Mouse (Mus musculus): ENCODE data around the gene Cenpp. TPM values are rescaled to one million over a fixed set of nuclear protein-coding genes. Genes with fewer than 3 reads are reported as not detected.
"Not testable (repeated sequence)": the region's sequence is repeated elsewhere in the genome, so short reads cannot be mapped to it uniquely, and the experiment has no call there.

The Cenpp gene
- total RNA-seq, 1 experiment from 2014 or later: 5.0 TPM

DNA sequence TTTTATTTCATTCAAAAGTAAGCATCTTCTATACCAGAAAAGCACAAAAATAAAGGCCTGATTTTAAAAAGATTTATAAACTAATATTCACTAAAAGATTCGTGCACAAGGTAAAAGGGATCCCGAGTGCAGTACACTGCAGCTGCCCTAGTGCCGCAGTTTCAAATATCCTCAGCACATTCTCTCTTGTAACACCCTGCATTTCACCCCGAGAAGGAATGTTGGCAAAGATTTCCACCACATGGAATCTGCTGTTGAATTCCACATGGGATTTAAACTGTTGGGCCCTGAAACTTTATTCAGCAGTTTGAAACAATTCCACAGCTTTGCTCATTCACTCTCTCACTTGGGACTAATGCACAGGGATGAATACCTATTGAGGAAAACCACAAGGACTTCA, 44.9 kb downstream of the Cenpp start, which contains the start of gene Ogn:
TSS of gene Ogn (plus strand) at position 333 of the 400 bp plus-strand sequence.
- peak; percentile 23 for DNase-seq

DNA sequence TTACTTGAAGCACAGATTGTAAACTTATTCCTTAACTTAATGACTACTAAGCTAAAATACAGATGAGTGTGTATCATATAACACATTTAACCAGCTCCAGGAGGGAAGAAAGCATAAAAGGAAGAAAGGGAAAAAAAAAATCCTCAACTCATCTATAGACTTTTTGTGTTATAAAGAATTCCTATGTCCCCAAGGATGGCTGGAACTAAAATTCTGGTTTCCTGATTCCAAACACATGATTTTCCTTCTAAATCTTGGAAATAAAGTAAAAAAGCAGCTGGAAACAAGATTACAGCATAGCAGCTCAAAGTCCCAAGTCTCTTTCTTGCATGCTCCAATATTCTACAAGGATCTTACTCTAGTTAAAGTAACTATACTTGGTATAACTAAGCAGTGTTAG, 49.0 kb downstream of the Cenpp start:
- DNase-seq: no peak

DNA sequence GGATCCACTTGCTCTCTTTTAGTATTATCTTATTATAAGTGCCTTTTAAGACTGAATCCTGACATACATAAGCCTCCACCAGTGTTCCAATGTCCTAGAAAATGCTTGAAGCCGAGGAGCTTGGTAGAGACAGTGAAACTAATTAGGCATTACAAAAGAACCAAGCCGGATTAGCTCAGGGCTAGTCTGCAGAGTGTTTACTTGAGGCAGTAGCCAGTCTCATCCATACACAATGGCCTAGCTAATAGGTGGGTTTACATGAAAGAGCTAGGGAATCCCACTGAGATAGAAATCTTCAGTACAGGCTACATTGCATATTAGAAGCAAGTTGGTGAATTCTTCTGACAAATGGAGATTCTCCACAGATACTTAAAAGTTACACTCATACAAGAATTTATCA, 50.0 kb downstream of the Cenpp start:
- DNase-seq: not testable (repeated sequence)

DNA sequence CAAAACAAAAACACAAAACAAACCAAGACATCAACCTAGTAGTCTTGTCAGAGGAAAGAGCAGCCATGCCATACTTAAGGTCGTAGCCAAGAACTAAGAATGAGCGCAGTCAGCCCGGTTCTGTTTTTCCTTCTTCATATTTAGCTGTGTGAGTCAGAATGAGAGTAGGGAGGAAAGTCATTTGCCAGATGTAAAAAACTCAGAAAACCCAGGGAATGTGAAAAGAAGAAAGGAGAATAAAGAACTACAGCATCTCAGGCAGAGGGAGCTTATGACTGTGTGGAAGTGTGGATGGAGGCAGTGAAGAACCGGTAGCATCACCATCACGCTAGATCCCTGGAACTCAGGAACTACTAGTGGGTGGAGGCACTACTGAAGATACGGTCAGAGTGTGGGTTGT, 66.5 kb downstream of the Cenpp start:
- no peak for DNase-seq

DNA sequence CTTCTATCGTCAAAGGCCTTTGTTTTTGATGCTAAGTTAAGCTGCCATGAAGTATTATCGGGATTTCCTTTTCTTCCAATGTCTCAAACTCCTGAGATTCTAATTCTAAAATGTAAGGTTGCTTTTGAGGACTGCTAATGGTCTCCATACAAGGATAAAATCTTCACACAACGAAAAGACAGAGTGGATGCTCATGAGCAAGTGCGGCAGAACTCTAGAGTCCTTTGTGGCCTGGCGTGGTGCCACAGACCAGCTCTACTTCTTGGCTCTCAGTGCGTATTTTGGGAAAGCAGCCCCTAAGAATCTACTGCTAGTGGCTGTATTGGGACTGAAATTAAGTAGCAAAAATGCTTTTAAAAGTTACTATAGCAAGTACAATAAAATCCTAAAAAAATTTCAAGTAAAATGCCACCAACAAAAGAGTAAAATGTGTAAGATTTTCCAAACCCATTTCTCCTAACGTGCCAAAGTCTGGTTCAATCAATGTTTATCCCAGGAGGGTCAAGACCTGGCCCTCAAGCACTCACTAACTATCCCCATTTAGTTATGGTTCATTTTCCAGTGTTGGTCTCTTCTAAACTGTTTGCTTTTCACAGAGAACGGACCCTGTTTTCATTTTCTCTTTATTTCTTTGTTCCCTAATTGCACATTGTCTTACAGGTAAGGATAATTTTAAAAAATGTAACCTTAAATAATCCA, 68.1 kb downstream of the Cenpp start:
- DNase-seq: no peak

DNA sequence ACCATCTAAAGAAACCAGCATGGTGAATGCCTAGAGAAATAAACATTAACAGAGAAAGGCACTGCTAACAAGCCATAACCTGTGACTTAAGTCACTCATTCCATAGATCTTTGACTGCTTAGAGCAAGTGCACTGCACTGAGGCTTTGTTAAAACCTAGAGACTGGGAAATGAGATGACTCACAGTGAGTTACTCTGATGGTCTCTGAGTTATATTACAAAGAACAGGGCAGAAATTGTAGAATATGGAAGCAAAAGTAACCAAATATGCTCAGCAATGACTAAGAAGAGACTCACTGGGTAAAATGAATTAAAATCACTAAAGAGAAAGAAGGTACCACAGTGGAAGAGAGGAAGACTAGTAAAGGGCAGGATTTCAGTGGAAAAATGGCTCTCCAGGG, 68.7 kb downstream of the Cenpp start:
- DNase-seq: no peak

DNA sequence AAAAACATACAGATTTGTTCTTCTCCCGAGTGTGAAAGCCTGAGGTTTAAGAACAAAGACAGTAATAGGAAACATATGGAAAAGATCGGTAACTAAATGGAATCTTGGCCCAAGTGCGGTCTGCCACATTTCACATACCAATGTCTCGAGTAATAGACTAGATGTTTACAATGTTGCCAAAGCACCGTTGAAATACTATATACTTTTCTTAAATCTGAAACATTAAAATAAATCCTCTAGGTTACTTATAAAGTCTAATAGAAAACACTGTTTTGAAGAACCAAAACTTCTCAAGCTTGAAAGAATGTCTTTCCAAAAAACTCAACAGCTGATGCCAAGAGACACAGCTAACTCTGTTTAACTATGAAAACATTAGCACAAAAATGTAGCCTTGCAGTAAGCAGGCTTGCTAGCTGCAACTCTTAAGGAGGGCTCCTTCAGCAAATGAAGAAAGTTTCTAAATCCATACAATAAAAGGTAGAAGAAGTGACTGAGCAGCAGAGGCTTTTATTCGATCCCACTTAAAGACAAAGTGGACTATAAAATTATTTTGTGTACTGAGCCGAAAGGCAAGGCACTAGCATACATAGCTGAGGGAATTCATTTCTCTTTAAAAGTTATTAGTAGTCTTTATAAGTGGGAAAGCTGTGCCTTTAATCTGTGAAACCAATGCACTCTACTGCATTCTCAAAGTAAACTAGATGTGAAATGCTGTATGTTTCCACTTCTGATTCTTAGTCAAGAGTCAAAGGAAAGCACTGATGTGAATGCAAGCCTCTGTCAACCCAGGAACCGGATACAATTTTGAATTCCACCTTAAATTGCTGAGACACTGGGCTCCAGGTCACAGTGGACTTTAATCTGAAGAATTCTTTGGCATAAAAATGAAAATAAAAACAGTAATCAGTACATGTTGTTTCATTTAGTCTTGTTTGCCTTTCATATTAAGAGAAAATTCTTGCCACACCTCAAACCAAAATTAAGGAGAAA, 70.7 kb downstream of the Cenpp start, which contains the start of gene Omd:
TSS of gene Omd (plus strand) at position 922 of the 990 bp plus-strand sequence.
- no peak for DNase-seq

DNA sequence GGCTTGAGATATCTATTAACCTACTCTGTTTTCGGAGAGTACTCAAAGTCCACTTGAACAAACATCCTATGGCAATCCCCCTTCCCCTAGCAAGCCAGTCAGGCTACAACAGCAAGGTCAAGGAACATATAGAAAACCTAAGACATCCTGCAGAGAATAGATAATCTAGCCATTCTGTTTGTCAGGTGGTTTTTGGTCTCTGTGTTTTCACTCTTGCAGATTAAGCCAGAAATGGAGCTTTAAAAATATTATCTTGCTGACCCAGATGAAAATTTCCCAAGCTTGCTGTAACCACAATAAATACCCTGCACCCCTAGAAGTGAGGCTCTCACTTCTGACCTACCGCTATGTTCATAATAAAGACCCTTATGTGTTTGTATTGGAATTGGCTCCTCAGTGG, 81.2 kb downstream of the Cenpp start:
- no peak for DNase-seq

DNA sequence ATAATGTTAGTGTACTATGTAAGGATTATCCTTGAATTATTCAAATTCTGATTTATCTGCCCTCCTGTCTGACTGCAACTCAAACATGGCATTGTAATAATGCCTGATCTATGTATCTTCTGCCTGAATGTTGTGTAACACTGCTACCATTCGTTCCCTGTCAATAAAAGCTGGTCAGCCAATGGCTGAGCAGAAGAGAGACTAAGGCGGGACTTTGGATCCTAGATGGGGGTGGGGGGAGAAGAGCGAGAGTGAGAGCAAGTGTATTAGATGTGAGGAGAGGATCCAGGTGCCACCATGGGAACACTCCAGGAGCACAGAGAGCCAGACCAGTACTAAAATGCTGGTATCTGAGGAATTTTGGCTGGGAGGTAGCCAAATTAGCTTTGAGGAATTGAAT, 82.2 kb downstream of the Cenpp start:
- no peak for DNase-seq

DNA sequence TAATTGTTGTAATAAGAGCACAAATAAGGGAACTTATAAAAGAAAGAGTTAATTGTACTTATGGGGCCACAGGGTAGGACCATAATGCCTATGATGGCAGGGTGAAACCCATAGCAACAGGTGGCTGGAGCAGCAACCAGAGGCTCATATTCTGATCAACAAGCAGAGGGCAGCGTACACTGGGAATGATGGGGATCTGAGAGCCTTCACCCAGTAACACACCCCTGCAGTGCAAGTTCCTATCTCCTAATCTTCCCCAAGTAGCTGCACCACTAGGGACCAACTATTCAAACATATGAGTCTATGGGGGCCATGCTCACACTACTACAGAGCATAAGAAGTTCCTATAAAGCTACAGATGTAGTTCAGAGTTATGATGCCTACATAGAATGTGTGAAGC, 88.2 kb downstream of the Cenpp start:
- DNase-seq: no peak

DNA sequence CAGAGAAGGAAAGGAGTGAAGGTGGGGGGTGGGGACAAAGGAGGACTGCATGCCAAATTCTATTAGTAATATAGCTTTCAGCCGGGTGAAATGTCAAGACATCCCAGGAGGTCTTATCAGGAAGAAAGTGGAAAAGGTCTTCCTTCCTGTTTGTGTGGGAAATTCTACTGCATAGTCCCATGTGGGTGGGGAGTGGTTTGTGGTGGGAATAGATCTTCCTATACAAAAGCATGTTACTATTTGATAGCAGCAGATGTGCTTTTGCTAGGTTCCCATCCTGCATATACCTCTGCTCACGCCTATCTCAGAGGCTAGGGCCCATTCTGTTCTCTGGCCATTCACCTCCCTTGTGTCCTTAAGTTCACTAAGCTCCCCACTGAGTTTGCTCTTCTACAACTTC, 91.7 kb downstream of the Cenpp start:
- DNase-seq: no peak

DNA sequence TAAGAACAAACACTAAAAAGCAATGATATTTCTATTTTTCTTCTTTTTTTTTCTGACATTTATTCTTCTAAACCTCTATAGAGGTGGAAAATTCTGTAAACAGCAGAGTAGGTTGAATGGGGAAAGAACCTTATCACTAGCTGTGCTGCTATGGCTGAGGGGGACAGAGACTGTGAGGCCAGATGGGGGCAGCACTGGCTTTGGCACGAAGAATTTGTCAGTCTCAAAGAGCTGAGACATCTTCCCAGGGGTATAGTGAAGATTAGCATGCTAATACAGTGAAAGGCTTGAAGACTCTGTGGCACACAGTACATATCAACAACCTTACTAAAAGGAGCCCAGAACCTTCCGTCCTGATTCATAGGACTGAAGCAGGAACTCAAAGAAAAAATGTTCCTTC, 93.4 kb downstream of the Cenpp start:
- DNase-seq: peak; percentile 63

DNA sequence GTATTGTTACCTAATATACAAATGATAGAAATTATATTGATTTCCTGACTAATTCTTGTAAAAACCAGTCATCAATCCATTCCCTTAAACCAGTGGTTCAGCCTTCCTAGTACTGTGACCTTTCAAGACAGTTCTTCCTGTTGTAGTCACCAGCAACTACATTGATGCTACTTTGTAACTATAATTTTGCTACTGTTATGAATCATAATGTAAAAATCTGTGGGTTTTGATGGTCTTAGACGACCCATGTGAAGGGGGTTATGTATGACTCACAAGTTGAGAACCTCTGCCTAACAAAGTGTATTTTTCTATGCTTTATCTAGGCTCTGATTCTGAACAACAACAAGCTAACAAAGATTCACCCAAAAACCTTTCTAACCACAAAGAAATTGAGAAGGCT, 95.7 kb downstream of the Cenpp start:
- no peak for DNase-seq

DNA sequence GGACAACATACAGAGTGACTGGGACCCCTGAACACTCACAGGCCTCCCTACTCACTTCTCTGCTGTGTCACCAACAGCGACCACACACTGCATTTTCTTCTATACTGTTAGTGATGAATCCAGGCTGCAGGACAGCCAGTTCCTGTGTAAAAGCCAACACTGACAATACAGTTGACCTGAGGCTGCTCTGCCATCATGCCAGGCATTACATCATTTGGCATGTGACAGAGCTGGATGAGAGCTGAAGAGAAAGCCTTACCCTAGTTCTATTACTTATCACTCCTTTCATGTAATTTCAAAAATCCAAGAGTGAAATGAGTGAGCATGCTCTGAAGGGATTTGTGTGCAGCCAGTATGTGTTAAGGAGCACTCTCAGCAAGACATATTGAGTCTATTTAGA, 96.4 kb downstream of the Cenpp start:
- DNase-seq: peak; percentile 20

DNA sequence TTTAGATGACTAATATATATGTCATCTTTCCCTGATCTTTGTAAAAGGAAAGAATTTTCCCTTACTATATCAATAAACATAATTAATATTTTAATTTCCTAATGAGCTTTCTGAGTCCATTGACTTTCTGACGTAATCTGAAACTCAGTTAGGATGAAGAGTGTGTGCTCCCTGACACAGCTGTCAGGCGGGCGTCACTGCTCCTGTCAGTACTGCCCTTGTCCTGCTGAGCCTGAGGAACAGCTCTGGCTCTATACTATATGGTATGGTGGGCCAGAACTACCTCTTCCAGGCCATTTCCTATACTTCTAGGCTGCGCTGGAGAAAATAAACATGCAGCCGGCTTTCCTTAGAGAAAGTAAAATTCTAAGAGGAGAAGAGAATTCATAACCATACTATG, 98.1 kb downstream of the Cenpp start:
- no peak for DNase-seq

DNA sequence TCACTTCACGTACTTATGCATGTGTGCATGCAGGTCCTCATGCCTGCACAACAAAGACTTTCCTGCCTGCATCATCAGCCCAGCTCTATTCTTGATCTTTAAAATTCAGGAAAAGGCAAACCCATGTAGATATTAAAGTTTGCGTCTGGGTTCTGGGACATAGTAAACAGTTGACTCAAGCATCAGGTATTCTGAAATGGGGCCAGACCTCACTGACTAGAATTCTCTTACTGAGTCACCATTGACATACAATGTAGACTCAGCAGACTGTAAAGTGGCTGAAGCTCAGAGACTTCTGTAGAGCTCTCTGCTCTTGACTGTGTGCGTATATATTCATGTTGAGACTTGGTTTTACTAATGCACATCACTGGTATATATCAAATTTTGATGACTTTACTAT, 103.0 kb downstream of the Cenpp start:
- no peak for DNase-seq

DNA sequence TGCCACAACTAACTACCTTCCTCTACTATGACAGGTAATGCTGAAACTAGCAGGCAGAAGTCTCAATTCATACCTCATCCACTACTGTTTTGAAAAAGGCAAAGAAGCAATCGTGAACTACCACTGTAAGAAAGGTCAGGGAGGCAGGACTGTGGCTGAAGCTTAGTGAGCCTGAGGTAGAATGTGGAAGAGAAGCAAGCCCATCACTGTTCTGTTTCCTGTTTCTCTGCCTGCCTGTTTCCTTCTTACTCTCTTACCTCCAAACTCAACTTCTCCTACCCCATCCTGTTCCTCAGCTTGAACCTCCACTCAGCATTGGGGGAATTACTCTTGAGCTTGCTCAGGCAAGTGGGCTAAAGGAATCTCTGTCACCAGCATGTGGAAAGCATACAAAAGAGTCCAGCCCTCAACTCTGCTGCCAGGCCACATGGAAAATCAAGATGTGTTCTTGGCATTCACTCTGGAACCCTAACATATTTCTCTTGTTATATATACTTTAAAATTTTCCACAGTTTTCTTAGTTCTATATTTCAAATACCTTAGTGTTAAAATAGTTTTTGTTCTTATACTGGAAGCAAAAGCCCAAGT, 104.9 kb downstream of the Cenpp start:
- no peak for DNase-seq

DNA sequence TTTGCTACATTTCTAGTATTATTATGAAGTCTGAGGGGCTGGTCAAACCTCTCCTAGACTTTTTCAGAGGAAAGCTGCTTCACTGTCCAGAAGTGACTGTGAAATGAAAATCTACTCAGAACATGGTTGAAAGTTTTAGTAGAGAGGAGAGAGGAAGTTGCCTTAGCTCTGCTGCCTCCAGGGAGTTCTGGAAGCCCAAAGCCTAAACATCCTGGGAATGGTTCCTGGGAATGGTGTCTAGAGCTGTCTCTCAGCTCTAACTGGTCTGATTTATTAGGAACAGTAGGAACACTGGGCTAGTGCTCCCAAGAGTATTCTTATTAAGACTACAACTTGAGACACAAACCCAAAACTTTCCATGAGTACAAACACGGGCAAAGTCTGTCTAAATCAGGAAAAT, 106.1 kb downstream of the Cenpp start:
- no peak for DNase-seq

DNA sequence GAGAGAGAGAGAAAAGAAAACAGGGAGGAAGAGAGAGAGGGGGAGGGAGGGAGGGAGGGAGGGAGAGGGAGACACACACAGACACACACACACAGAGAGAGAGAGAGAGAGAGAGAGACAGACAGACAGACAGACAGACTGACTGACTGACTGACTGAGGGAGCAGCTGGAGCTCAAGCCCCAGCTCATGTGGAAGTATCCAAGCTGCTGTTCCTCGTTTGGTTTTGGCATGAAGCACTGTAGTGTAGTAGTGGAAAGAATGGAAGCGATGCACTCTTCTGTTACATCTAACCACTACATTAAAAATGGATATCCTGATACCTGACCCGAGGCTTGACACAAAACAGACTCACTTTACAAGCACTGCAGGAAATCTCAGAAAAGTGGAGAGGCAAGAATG, 106.9 kb downstream of the Cenpp start:
- no peak for DNase-seq

DNA sequence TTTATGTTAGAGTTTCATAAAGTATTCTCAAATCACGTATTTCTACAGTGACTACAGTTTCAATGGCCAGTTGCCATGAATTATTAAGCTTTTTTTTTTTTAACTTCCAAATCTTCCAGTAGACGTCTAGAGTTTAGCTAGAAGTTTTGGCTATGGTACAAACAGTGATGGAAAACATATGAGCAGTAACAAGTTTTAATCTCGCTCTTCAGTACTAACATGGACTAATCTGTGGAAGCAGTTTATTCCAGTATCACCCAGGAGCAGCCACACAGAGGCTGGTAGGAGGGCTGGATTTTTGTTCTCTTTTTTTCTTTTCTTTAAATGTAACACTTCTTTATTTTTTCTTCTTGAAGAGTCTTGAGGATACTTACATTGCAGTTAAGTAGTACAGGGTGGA, 108.3 kb downstream of the Cenpp start, which contains the start of gene Aspn:
TSS of gene Aspn (plus strand) at position 165 of the 400 bp plus-strand sequence.
- no peak for DNase-seq

DNA sequence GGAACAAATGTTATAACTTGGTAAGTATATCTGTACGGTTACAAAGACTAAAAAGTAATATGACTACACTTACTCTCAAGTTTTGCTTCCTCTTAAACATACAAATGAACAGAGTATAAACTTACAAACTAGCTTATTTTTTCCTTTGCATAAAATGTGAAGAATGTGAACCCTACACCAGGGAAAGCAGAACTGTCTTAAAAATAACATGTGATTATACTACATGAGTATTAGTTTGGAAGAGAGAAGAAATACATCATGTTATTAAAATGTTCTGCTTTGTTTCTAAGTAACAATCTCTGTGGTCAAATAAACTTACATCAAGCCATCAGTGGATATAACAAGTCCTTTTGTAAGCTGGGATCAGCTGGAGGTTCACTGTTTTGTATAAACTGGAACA, 113.9 kb downstream of the Cenpp start:
- DNase-seq: no peak

DNA sequence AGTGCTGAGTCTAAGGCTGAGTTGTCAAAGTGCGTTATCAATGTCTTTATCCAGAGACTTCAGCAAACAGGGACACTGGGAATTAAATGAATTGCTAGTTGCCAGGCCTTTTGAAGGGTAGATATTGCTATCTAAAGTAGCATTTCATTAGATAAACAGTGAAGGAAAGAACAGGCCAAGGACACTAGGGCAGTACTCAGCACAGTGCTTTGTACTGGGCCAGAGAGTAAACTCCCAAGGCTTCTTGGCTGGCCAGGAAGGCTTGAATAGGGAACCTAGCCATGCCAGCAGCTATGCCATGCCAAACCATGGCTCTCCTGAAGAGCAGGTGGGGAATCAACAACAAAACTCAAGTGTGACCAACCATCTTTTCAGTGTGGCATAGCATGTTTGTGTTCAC, 115.6 kb downstream of the Cenpp start:
- peak; percentile 44 for DNase-seq

DNA sequence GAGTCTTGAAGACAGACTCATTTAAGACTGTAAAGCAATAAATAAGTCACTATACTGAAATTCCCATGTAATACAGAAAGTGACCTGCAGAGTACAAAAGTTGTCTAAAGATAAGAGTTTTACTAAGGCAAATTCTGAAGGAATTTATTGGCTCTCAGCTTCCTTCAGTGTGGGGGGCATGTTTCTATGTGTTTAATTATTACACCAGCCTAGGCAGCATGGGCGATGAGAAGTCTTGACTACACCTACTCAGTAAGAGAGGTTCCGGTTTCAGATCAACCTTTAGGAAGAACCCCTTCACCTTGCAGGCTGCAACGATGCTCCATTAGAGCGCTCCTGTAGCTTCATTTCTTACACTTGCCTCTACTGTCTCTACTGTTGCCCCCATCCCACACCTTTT, 121.9 kb downstream of the Cenpp start:
- no peak for DNase-seq
